9 mouse cellular contexts compared by ENCODE assay signal in the genomic region with DNA sequence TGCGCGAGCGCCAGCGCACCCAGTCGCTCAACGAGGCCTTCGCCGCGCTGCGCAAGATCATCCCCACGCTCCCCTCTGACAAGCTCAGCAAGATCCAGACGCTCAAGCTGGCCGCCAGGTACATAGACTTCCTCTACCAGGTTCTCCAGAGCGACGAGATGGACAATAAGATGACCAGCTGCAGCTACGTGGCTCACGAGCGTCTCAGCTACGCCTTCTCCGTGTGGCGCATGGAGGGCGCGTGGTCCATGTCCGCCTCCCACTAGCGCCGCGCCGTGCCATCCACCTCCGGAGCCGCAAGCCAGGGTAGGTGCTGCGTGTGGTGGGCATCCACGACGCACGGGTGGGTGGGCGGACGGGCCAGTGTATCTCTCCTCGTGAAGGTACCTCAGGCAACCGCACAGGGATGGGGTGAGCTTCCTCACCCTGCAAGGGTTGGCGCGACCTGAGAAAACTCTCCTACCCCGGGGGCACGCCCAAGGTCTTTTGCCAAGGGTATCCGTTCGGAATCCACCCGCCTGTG. TPM values are rescaled to one million over a fixed set of nuclear protein-coding genes. Genes with fewer than 3 reads are reported as not detected.
DNase-seq lines count a peak whose midpoint lies in the region; ATAC-seq and TF ChIP-seq lines count a peak whose summit lies in the region.
"Had no signal": no experiment of that assay in that cellular context is flagged by ENCODE, and none has a peak within 500 bp of the region (broad histone marks: within the 10 kb centered on the region; RNA-seq: fewer than 3 reads in every experiment).

No protein-coding gene starts in this region.

- TF ChIP-seq POLR2A in testis, adult 2 months (IDR thresholded peaks at IDR 0.05; ENCODE audit: control insufficient read depth, low read depth, low read length) = no peak
- no peak for TF ChIP-seq POLR2A in olfactory bulb, adult 2 months (IDR thresholded peaks at IDR 0.05; ENCODE audit: insufficient read depth, low read depth, low read length)

- no peak for DNase-seq in heart, embryonic 10.5 days (ENCODE audit: low spot score)
- DNase-seq in heart, adult 8-10 months (ENCODE audit: low spot score) = no peak
- DNase-seq in testis, postnatal 14 days (ENCODE audit: low spot score) = no peak
- no peak for DNase-seq in gastrocnemius, postnatal 25 days

- peak overlapping the region; percentile 87 for H3K4me2 ChIP-seq in intestine, embryonic 16.5 days (ENCODE audit: low read depth, low read length)

- peak overlapping the region; percentile 66 for H3K9ac ChIP-seq in intestine, embryonic 16.5 days (ENCODE audit: low read depth, low read length)

- ATAC-seq in intestine, embryonic 16.5 days = peak; percentile 22; the same call in 1 of the 2 replicates
- no peak for ATAC-seq in CD4-positive, CD25-positive, alpha-beta regulatory T cell, adult 4 months

- peak overlapping the region; percentile 70 for H3K4me3 ChIP-seq in heart, embryonic 10.5 days
- H3K4me3 ChIP-seq in testis, adult 2 months (ENCODE audit: control insufficient read depth, low read depth, low read length) = peak overlapping the region; percentile 36
- H3K4me3 ChIP-seq in intestine, embryonic 16.5 days (ENCODE audit: low read length) = peak overlapping the region; percentile 56
- H3K4me3 ChIP-seq in olfactory bulb, adult 2 months (ENCODE audit: insufficient read depth, low read depth, low read length) = peak overlapping the region; percentile 43

- WGBS in heart, embryonic 10.5 days = 3% methylated on average over 45 of the region's 45 CpGs
- WGBS in intestine, embryonic 16.5 days = 2% methylated on average over 45 of the region's 45 CpGs
- WGBS in olfactory bulb, adult 2 months = 3% methylated on average over 45 of the region's 45 CpGs

- no peak for TF ChIP-seq CTCF in testis, adult 2 months (IDR thresholded peaks at IDR 0.05; ENCODE audit: control insufficient read depth, insufficient read depth, insufficient replicate concordance, low read depth, low read length)
- TF ChIP-seq CTCF in olfactory bulb, adult 2 months (IDR thresholded peaks at IDR 0.05; ENCODE audit: insufficient read depth, low read depth, low read length) = no peak

- no peaks in the 10 kb centered on the region for H3K9me3 ChIP-seq in heart, embryonic 10.5 days
- H3K9me3 ChIP-seq in intestine, embryonic 16.5 days (ENCODE audit: control insufficient read depth, low read length) = no peaks in the 10 kb centered on the region

- H3K36me3 ChIP-seq in heart, embryonic 10.5 days = no peaks in the 10 kb centered on the region
- H3K36me3 ChIP-seq in testis, adult 2 months (ENCODE audit: control insufficient read depth, insufficient read depth, low read length) = no peaks in the 10 kb centered on the region
- H3K36me3 ChIP-seq in intestine, embryonic 16.5 days (ENCODE audit: control insufficient read depth, insufficient read depth, low read length) = no peaks in the 10 kb centered on the region

- peak overlapping the region; percentile 82 for H3K27ac ChIP-seq in heart, embryonic 10.5 days
- no peak overlapping the region for H3K27ac ChIP-seq in testis, adult 2 months (ENCODE audit: control insufficient read depth, insufficient read depth, low read depth, low read length)
- peak overlapping the region; percentile 72; the same call in 1 of the 2 replicates for H3K27ac ChIP-seq in intestine, embryonic 16.5 days (ENCODE audit: low read length)
- H3K27ac ChIP-seq in olfactory bulb, adult 2 months (ENCODE audit: insufficient read depth, low read depth, low read length) = no peak overlapping the region

- peaks cover 37% of the 10 kb centered on the region for H3K4me1 ChIP-seq in heart, embryonic 10.5 days
- H3K4me1 ChIP-seq in testis, adult 2 months (ENCODE audit: control insufficient read depth, insufficient read depth, low read length) = peaks cover 7% of the 10 kb centered on the region
- 0 out of 2 replicates have a peak, but pooled peaks cover 4% of the 10 kb centered on the region for H3K4me1 ChIP-seq in intestine, embryonic 16.5 days (ENCODE audit: control insufficient read depth, insufficient read depth, low read length)
- H3K4me1 ChIP-seq in olfactory bulb, adult 2 months (ENCODE audit: control insufficient read depth, insufficient read depth, low read length) = peaks cover 15% of the 10 kb centered on the region

- peaks cover 79% of the 10 kb centered on the region for H3K27me3 ChIP-seq in heart, embryonic 10.5 days (ENCODE audit: insufficient read depth, poor library complexity, severe bottlenecking)
- H3K27me3 ChIP-seq in testis, adult 2 months (ENCODE audit: control insufficient read depth, insufficient read depth, low read length) = no peaks in the 10 kb centered on the region
- H3K27me3 ChIP-seq in intestine, embryonic 16.5 days (replicated peaks; ENCODE audit: control insufficient read depth, insufficient read depth, low read length) = peaks cover 37% of the 10 kb centered on the region

RNA-seq across cellular contexts. Expression of gene Twist2, which starts 0.6 kb away (rescaled TPM):
- 5.8 and 17.9 TPM in 2 replicates for polyA plus RNA-seq in heart, embryonic 10.5 days (2016; fragmentation: Nextera tagmentation; extraction: Ambion mirVana)
- 1 to 10 TPM in 3 of 4 experiments, under 1 TPM in 1; 1.00 to 1.8 (median 1.2) TPM for total RNA-seq in heart, adult 8-10 months (2022)
- 0.37 and 1.0 TPM in 2 replicates for polyA plus RNA-seq in testis, adult 2 months (2012; rRNA removed)
- polyA plus RNA-seq in intestine, embryonic 16.5 days (2015; fragmentation: Nextera tagmentation; extraction: Ambion mirVana) = 5.0 and 5.1 TPM in 2 replicates
- polyA plus RNA-seq in olfactory bulb, adult 2 months (2012; ENCODE audit: insufficient read depth, insufficient read length, low replicate concordance, missing spikeins) = not detected in 2 replicates
- polyA plus RNA-seq in CD4-positive, CD25-positive, alpha-beta regulatory T cell, adult 4 months (2017; shearing (Covaris generic)) = not detected
- 1 to 10 TPM; 1.5 to 1.9 TPM for total RNA-seq in gastrocnemius, postnatal 25 days (2021)
- total RNA-seq: CH12.LX had no signal

Comparison
In these comparisons a context has a peak if more than half of its experiments do, and no peak if none do; other contexts are left out.
1. H3K27ac ChIP-seq: peak in heart, embryonic 10.5 days (single experiment) and intestine, embryonic 16.5 days (single experiment); none in testis, adult 2 months (single experiment) and olfactory bulb, adult 2 months (single experiment).
2. Peak in every context shown above with its lines, with median percentiles within 50 percentile points of each other: H3K4me3 ChIP-seq.